Mouse (Mus musculus) E14TG2a.4 (cell line): ENCODE data around the gene Pecam1.

Experiments
- CTCF ChIP-seq: conservative IDR thresholded peaks from 2 replicates; pipeline ENCODE4 v1.5.1; 2014; ENCODE audit warnings: low read length
- POU5F1 ChIP-seq: IDR thresholded peaks from 2 replicates; pipeline ENCODE4 v1.6.1; 2014; ENCODE audit warnings: low read length, borderline replicate concordance

DNA sequence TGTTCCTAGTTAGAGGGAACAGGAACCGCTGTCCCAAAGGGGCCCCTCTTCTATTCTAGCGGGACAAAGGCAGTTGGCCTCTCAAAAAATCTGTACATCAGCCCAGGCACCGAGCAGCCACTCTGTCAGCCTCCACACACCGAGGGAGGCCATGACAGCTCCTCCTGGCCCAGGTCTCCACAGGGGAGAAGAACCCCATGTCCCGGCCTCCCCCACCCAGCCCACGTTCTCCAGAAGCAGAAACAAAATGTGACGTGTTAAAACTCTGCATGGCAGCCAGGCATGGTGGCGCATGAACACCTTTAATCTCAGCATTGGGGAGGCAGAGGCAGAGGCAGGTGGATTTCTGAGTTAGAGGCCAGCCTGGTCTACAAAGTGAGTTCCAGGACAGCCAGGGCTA lies 85.7 kb downstream of the Pecam1 start:
- TF ChIP-seq CTCF (no peak), POU5F1 (no peak)
